Mouse (Mus musculus): ENCODE data around the gene Ccdc136. TPM values are rescaled to one million over a fixed set of nuclear protein-coding genes. Genes with fewer than 3 reads are reported as not detected.
A peak's percentile ranks its signal among the peaks of the same experiment; 100 is the strongest.
"Not testable (repeated sequence)": the region's sequence is repeated elsewhere in the genome, so short reads cannot be mapped to it uniquely, and the experiment has no call there.

Ccdc136 gene
- polyA plus RNA-seq, 1 experiment from 2014 or later = 37.0 TPM

DNA sequence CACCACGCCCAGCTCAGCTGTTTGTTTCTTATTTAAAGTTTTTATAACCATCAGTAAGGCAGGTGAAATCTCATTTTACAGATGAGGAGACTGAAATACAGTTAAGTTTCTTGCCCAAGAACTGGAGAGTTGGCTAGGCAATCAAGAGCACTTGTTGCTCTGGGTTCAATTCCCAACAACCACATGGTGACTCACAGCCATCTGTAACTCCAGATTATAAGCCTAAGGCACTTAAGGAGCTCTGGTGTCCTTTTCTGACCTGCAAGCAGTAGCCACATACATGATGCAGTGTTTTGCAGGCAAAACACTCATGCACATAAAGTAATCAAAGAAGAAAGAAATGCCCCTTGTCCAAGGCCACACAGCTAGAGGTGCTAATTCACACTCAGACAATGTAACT, 30.8 kb upstream of the Ccdc136 start:
- no peak for ATAC-seq
- peaks cover 24% of the 10 kb centered on the region for H3K4me1 ChIP-seq
- H3K9me3 ChIP-seq (replicated peaks) = no peaks in the 10 kb centered on the region
- H3K27me3 ChIP-seq = no peaks in the 10 kb centered on the region
- 90% methylated on average over 1 of the region's 1 CpGs for WGBS
- H3K4me2 ChIP-seq = no peak overlapping the region
- H3K9ac ChIP-seq = no peak overlapping the region
- H3K36me3 ChIP-seq (ENCODE audit: poor library complexity, severe bottlenecking) = peaks cover 39% of the 10 kb centered on the region
- no peak overlapping the region for H3K27ac ChIP-seq
- no peak overlapping the region for H3K4me3 ChIP-seq

DNA sequence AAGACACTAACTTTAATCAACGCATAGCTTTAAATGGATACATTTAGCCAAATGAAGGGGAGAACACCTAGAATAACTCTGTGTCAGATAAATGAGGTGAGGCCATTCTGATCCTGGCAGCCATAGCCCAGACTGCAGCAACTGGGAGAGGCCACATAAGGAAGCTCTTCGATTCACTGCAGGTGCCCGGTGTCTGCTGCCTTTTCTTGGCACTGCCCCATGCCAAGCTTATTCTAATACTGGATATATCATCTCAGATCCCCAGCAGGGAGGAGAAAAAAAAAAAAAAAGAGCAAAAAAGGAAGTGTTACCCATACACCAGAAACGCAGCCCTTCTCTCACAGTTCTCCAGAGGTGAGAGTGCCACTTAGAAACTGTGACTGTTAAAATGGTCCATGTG, 18.7 kb upstream of the Ccdc136 start:
- Histone ChIP-seq H3K4me3 (no peak overlapping the region), H3K4me1 (no peaks in the 10 kb centered on the region), H3K27ac (no peak overlapping the region), H3K27me3 (no peaks in the 10 kb centered on the region), H3K4me2 (no peak overlapping the region), H3K36me3 (ENCODE audit: poor library complexity, severe bottlenecking) (peaks cover 75% of the 10 kb centered on the region), H3K9ac (no peak overlapping the region), H3K9me3 (replicated peaks) (no peaks in the 10 kb centered on the region)
- WGBS = 95% methylated on average over 4 of the region's 4 CpGs
- no peak for ATAC-seq

DNA sequence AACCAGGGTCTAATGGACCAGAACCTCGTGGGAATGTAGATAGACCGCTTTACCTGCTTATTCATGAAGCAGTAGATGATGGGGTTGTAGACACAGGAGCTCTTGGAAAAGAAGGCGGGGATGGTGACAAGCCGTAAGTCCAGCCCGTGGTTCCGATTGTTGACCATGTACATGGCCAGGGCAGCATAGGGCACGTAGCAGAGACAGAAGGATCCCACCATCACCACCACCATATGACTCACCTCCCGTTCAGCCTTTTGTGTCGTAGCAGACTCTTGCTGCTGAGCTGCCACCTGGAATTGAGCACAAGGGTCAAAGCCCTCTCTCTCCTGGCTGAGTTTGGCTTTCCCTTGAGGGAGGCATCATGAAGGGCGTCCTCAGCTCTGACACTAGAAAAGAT, 17.4 kb upstream of the Ccdc136 start:
- no peak overlapping the region for H3K27ac ChIP-seq
- peaks cover 62% of the 10 kb centered on the region for H3K36me3 ChIP-seq (ENCODE audit: poor library complexity, severe bottlenecking)
- H3K4me2 ChIP-seq = no peak overlapping the region
- H3K9me3 ChIP-seq (replicated peaks) = no peaks in the 10 kb centered on the region
- ATAC-seq = no peak
- no peaks in the 10 kb centered on the region for H3K4me1 ChIP-seq
- no peak overlapping the region for H3K4me3 ChIP-seq
- no peak overlapping the region for H3K9ac ChIP-seq
- 90% methylated on average over 10 of the region's 10 CpGs for WGBS
- no peaks in the 10 kb centered on the region for H3K27me3 ChIP-seq

DNA sequence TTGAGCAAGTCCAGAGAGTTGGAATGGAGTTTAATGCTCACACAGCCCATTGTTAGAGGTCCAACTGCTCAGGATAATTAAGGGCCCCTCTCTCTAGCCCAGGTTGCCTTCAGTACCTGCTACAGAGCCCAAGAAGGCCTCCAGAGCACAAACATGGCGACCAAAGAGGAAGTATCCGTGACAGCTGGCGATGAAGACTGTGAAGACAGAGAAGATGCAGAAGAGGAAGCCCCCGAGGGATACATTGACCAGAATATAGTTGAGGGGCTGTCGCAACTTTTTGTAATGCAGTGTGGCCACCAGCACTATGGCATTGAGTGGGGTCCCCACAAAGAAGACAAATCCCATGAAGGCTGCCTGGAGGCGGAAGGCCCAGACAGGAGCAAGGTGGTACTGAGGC, 16.2 kb upstream of the Ccdc136 start:
- Histone ChIP-seq H3K4me1 (no peaks in the 10 kb centered on the region), H3K4me3 (no peak overlapping the region), H3K9me3 (replicated peaks) (no peaks in the 10 kb centered on the region), H3K4me2 (no peak overlapping the region), H3K9ac (no peak overlapping the region), H3K27ac (no peak overlapping the region), H3K36me3 (ENCODE audit: poor library complexity, severe bottlenecking) (peaks cover 50% of the 10 kb centered on the region), H3K27me3 (no peaks in the 10 kb centered on the region)
- 89% methylated on average over 6 of the region's 6 CpGs for WGBS
- no peak for ATAC-seq

DNA sequence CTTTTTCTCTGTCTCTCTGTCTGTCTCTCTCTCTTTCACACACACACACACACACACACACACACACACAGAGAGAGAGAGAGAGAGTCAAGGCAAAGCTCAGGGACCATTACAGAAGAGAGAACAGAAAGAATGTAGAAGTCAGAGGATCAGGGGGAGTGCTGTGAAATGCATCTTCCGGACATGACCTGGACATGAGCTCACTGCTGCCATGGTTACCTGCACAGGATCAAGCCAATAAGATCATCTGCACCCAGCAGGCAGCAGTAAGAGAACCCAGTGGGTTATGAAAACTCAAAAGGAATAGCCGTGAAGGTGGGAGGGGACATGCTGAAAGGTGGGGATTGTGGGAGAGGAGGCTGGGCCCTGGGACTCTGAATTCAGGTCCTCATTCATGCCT, 13.7 kb upstream of the Ccdc136 start:
- no peak overlapping the region for H3K9ac ChIP-seq
- peaks cover 25% of the 10 kb centered on the region for H3K36me3 ChIP-seq (ENCODE audit: poor library complexity, severe bottlenecking)
- WGBS = 25% methylated on average over 2 of the region's 2 CpGs
- no peaks in the 10 kb centered on the region for H3K27me3 ChIP-seq
- ATAC-seq = no peak
- no peak overlapping the region for H3K4me2 ChIP-seq
- H3K4me1 ChIP-seq = no peaks in the 10 kb centered on the region
- H3K27ac ChIP-seq = no peak overlapping the region
- no peaks in the 10 kb centered on the region for H3K9me3 ChIP-seq (replicated peaks)
- no peak overlapping the region for H3K4me3 ChIP-seq

DNA sequence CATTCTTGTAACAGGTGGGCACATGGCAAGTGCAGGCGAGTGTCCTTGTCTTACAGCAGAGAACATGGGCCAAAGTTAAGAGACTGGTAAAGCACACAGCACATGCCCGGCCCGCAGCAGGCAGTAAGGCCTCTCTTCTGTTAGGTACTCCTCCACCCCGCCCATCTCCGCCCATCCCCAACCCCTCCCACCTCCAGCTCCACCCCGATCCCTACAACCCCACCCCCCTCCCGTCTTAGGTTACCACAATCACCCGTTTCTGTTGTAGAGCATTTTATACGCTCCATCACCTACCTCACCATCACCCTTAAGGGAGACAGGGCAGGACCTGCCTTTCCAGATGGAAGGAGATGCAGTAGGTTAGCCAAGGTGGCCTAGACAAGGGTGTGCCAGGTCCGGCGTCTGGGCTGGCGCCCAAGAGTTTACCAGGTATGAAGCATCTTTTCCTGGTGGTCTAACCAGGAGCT, 8.0 kb upstream of the Ccdc136 start, which contains the start of gene Opn1sw:
Opn1sw (minus strand) TSS at position 417 of the 467 bp plus-strand sequence.
- ATAC-seq = peak; percentile 51
- no peak within 1 kb of the TSS for H3K4me3 ChIP-seq
- 3% methylated on average over 12 of the region's 12 CpGs for WGBS
- no peaks in the 10 kb centered on the region for H3K36me3 ChIP-seq (ENCODE audit: poor library complexity, severe bottlenecking)
- no peak within 1 kb of the TSS for H3K9ac ChIP-seq
- no peaks in the 10 kb centered on the region for H3K9me3 ChIP-seq (replicated peaks)
- peaks cover 7% of the 10 kb centered on the region; the same call in 1 of the 2 replicates for H3K27me3 ChIP-seq
- no peak within 1 kb of the TSS for H3K27ac ChIP-seq
- peak within 1 kb of the TSS; percentile 45 for H3K4me2 ChIP-seq
- peaks cover 15% of the 10 kb centered on the region for H3K4me1 ChIP-seq

DNA sequence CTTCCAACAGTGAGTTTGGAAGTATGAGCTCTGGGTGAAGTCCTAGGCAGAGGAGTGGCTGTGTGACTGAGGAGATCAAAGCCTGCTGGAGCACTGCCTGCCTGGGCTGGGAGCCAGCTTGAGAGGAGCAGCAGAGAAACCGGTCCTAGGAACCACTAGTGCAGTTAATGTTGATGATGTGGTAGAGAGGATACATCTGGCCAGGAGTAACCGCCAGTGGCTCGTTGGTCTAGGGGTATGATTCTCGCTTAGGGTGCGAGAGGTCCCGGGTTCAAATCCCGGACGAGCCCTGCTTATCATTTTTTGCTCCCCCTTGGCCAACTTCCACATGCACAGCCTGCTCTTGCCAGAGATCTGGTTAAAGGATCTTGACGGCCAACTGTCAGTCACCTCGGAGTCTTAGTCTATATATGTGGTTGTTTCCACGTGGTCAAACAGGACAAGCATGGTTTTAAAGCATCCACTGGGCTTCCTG, 7.5 kb upstream of the Ccdc136 start:
- WGBS = 16% methylated on average over 11 of the region's 11 CpGs
- H3K27me3 ChIP-seq = peaks cover 7% of the 10 kb centered on the region; the same call in 1 of the 2 replicates
- ATAC-seq = peak; percentile 53
- H3K27ac ChIP-seq = no peak overlapping the region
- H3K9me3 ChIP-seq (replicated peaks) = no peaks in the 10 kb centered on the region
- H3K4me3 ChIP-seq = no peak overlapping the region
- H3K9ac ChIP-seq = no peak overlapping the region
- H3K4me1 ChIP-seq = peaks cover 15% of the 10 kb centered on the region
- H3K36me3 ChIP-seq (ENCODE audit: poor library complexity, severe bottlenecking) = no peaks in the 10 kb centered on the region
- peak overlapping the region; percentile 45 for H3K4me2 ChIP-seq

DNA sequence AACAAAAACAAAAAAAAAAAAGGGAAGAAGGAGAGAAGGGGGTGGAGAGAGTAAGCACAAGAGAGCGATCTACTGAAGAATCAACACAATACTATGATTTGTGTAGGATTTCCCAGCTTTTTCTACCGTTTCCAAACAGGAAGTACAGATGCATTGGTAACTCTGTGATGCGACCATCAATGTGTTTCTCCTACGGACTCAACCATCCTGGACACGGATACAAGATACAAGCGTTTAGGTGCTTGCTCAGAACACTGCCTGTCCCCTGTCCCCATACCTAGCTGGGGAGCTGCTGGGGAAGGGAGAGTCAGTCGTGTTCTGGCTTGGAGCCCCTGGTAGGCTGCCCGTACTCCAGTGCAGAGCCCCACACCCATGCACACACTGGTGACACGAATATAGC, 6.7 kb upstream of the Ccdc136 start:
- Histone ChIP-seq H3K36me3 (ENCODE audit: poor library complexity, severe bottlenecking) (no peaks in the 10 kb centered on the region), H3K27me3 (peaks cover 11% of the 10 kb centered on the region), H3K4me1 (peaks cover 15% of the 10 kb centered on the region), H3K4me2 (no peak overlapping the region), H3K9me3 (replicated peaks) (no peaks in the 10 kb centered on the region), H3K4me3 (no peak overlapping the region), H3K27ac (no peak overlapping the region), H3K9ac (no peak overlapping the region)
- 49% methylated on average over 9 of the region's 9 CpGs for WGBS
- ATAC-seq = no peak

DNA sequence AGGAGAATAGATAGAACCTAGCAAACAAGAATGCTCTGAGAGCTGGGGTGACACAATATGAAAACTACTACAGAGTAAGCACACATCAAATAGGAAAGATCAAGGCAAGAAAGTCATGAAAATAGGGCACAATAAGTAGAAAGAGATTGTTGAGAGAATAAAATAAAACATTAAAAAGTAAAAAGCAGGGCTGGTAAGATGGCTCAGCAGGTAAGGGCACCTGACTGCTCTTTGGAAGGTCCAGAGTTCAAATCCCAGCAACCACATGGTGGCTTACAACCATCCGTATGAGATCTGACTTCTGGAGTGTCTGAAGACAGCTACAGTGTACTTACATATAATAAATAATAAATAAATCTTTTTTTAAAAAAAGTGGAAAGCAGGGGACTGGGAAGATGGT, 5.6 kb upstream of the Ccdc136 start:
- H3K36me3 ChIP-seq (ENCODE audit: poor library complexity, severe bottlenecking); H3K9ac ChIP-seq; H3K9me3 ChIP-seq (replicated peaks); H3K4me3 ChIP-seq; H3K4me2 ChIP-seq; H3K27ac ChIP-seq; ATAC-seq: not testable (repeated sequence)
- WGBS = 79% methylated on average over 1 of the region's 1 CpGs
- peaks cover 18% of the 10 kb centered on the region for H3K4me1 ChIP-seq
- H3K27me3 ChIP-seq = peaks cover 21% of the 10 kb centered on the region

DNA sequence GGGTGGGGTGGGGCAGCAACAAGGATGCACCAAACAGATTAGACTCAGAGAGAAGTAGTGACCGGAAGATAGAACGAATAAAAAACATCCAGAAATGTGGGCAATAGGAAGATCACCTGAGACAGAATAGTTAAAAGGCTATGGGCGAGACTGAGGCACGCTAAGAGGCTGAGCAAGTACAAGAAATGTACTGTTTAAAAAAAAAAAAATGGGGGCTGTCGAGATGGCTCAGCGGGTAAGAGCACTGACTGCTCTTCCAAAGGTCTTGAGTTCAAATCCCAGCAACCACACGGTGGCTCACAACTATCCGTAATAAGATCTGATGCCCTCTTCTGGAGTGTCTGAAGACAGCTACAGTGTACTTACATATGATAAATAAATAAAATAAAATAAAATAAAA, 4.9 kb upstream of the Ccdc136 start:
- H3K27me3 ChIP-seq = peaks cover 22% of the 10 kb centered on the region
- H3K36me3 ChIP-seq (ENCODE audit: poor library complexity, severe bottlenecking); ATAC-seq; H3K4me3 ChIP-seq; H3K27ac ChIP-seq; H3K4me2 ChIP-seq; H3K9ac ChIP-seq; H3K9me3 ChIP-seq (replicated peaks): not testable (repeated sequence)
- H3K4me1 ChIP-seq = peaks cover 24% of the 10 kb centered on the region
- WGBS = 79% methylated on average over 8 of the region's 8 CpGs

DNA sequence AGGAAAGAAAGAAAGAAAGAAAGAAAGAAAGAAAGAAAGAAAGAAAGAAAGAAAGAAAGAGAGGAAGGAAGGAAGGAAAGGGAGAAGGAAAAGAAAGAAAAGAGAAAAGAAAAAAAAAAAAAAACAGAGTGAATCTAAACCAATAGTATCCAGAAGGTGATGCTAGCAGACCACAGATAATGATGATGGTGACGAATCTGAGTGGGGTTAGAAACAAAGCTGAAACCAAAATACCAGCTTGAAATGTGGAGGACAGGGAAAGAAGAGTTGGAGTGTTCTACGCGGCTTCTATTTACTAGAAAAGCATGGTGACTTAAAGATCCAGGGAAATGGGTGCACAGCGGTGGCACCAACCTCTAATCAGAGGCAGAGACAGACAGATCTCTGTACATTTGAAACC, 4.3 kb upstream of the Ccdc136 start:
- 71% methylated on average over 4 of the region's 4 CpGs for whole genome bisulfite sequencing
- H3K27ac ChIP-seq = no peak overlapping the region
- no peak for ATAC-seq

DNA sequence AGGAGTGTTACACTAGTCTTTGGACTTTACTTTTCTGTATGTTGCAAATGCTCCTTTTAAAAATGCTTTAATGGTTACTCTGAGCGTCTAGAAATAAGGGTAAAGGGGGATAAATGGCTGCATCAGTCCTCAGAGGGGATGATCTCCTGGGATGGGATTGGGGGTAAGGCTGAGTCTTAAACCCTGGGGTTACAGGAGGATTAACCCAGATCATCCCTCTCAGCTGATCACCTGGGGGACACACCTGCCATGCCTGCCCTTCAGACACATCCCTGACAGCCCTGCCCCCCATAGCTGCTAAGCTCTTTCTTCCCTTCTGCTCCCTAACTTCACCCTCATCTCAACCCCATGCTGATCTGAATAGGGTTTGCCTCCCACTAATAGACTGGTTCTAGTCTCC, 1.8 kb upstream of the Ccdc136 start:
- no peak for ATAC-seq
- Histone ChIP-seq H3K4me2 (no peak overlapping the region), H3K27ac (no peak overlapping the region), H3K27me3 (peaks cover 17% of the 10 kb centered on the region; the same call in 1 of the 2 replicates), H3K4me1 (peaks cover 20% of the 10 kb centered on the region), H3K9me3 (replicated peaks) (no peaks in the 10 kb centered on the region), H3K9ac (no peak overlapping the region), H3K4me3 (no peak overlapping the region), H3K36me3 (ENCODE audit: poor library complexity, severe bottlenecking) (0 out of 2 replicates have a peak, but pooled peaks cover 3% of the 10 kb centered on the region)
- WGBS = 53% methylated on average over 1 of the region's 1 CpGs

More for the DNA sequence above, 4.3 kb upstream of the Ccdc136 start:
- H3K36me3 ChIP-seq (ENCODE audit: poor library complexity, severe bottlenecking) = no peaks in the 10 kb centered on the region
- H3K27me3 ChIP-seq = peaks cover 22% of the 10 kb centered on the region
- no peaks in the 10 kb centered on the region for H3K9me3 ChIP-seq (replicated peaks)
- H3K9ac ChIP-seq = no peak overlapping the region
- H3K4me1 ChIP-seq = peaks cover 24% of the 10 kb centered on the region
- H3K4me2 ChIP-seq = no peak overlapping the region
- H3K4me3 ChIP-seq = no peak overlapping the region

Measured in forebrain, embryonic 13.5 days (tissue).